Mouse (Mus musculus): ENCODE results near the gene Vps33b.

Gene Vps33b

DNA sequence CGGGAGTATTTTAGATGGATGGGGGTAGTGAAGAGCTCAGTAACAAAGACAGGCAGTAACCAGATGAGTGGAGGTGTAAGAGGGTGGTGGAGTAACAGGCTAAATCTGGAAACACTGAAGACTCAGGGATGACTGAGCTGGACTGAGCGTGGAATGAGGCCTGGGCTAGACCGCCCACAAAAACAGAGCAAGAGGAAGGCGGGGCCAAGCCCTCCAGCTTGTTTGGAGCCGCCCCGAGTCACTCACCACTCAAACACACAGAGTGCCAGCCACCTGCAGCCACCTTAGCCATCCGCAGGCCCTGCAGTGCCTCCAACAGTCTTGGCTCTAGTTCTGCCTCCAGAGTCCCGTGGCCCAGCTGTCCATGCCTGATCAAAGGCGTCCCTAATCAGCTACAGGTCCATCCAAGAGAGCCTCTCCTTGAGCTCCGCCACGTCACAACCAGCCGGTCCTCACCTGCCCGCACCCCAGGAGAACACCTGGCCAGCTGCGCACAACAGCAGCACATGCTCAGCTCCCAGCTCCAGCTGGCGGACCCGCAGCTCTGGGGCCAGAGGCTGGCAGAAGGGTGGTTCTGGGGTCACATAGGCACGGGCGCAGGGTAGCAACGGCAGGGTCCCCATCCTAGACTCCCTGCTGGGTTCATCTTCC is 50.5 kb downstream of the Vps33b start:
- DNase-seq (ENCODE audit: low read depth): no peak

DNA sequence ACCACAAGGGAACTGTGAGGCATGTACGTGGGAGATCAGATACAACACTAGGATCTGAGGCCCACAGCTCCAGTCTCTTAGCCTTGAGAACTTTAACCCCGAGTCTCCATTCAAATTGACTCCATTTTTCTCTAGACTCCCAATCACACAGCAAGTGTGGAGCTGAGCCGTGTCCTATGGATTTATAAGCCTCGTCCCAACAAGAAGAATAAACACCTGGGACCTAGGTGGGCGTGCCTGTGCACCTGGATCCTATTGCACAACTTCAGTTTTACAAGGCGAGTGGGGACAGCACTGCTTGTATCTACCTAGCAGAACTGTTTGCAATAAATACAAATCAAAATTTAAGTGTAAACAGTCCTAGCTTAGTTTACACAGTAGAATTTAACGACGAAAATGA is 53.9 kb downstream of the Vps33b start:
- DNase-seq (ENCODE audit: low read depth): no peak

DNA sequence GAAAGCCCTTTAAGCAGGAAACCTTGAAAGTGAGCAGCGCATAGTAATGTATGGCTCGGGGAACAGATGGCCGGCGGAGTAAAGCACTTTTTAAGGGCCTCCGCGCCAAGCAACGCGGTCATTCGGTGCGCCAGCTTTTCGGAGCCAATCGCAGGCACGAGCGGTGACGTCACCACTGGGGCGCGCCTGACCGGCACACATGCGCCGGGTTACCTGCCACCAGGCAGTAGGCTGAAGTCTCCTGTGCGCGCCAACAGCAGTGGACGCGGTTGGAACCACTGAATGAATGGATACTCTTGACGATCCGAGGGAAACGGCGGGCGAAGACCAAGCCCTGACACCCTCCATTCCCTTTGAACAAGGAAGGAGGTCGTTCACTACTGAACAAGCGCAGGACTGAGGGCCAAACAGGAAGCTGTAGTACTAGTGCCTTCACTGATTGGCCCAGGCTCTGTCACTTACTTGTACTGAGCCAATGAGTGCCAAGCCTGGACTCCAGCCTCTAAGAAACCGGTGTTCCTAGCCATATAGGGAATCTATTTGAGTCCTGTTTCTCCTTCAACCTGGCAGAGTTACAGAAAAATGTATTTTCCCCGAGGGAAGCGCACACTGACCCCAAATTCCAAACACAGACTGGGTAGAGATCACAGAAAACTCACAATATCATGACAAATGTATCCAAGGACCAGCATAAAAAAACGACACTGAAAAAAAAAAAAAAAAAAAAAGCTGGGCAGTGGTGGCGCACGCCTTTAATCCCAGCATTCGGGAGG is 54.8 kb downstream of the Vps33b start, which contains the start of gene Rccd1:
TSS of gene Rccd1 (minus strand) at position 412 of the 773 bp plus-strand sequence.
- DNase-seq (ENCODE audit: low read depth): peak; percentile 97

DNA sequence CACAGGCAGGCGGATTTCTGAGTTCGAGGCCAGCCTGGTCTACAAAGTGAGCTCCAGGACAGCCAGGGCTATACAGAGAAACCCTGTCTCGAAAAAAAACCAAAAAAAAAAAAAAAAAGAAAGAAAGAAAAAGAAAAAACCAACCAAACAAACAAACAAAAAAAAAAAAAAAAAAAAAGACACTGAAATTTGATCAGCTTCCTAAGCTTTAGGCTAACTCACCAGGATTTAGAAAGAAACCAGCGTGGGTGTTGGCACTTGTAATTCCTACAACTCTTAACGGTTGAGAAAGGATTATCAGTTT is 55.3 kb downstream of the Vps33b start:
- peak; percentile 33 for DNase-seq (ENCODE audit: low read depth)

DNA sequence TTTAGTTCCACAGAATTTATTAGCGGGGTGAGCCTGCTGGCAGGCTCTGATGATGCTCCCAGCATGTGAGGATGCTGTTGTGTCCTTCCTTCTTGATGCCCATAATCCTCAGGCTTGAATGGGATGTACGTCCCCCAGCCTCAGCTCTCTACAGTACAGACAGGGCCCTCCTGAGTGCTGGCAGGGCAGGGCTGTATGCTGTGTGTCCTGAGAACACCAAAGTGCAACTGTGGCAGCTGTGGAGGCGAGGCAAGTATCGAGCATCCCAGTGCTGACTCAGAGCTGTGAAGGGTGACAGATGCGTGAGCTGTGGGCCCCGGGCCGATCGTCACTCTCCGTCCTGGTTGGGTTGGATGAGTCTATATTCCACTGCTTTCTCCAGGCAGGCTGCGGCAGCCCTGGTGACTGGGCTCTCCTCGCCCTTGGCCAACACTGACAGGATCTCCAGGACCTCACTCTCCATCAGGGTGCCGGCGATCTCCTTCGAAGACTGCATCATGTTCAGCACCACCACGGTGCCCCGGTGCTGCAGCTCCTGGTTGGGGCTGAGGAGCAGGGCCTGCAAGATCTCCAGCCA is 55.9 kb downstream of the Vps33b start:
- no peak for DNase-seq (ENCODE audit: low read depth)

DNA sequence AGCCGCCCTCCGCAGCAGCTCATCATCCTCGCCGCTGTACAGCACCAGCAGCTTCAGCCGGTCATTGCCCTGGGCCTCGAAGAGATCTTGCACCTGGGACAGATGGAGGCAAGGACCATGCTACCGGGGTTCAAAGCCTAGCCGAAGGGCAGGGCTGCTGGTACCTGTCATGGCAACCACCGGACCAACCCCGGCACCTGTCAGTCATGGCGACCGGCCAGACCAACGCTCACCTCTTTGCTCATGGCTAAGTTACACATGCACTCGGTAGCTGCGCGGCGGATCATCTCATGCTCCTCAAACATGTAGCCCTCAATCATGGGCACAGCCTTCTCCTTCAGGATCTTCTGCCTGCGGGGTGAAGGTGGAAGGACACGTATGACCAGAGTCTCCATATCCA is 56.6 kb downstream of the Vps33b start:
- DNase-seq (ENCODE audit: low read depth): no peak

DNA sequence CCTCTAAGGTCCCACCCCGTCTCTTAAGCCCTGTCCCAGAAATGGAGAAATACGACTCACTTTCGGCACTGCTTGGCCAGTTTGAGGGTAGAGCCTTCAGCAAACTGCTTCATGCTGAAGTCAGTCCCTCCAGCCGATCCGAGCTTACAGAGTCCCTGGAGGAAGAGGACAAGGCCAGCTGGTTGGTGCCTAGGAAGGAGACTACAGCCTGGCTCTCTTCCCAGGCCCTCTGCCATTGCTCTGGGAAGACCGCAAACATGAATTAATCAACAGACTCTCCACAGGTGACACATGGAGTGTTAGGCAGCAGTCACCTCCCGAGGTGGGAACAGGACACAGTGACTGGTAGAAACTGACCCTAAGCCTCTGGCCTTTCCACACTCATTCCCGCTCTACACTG is 60.8 kb downstream of the Vps33b start:
- no peak for DNase-seq (ENCODE audit: low read depth)

DNA sequence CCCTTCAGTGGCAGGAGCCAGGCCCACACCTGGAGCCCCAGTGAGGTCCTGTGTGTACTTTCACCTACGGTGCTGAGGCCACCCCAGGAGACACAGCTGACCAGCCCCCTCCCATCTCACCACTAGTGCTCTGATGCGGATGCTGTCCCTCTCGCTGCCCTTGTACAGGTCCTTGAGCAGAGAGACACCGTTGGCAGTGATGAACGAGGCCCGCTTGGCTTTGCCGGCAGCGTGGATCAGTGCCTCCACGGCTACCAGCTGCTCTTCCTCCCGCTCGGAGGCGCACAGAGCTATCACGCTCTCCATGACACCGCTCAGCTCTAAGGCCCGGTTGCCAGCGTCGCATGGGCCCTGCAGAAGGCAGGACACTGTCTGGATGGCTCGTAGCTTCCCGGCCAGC is 62.0 kb downstream of the Vps33b start:
- no peak for DNase-seq (ENCODE audit: low read depth)

DNA sequence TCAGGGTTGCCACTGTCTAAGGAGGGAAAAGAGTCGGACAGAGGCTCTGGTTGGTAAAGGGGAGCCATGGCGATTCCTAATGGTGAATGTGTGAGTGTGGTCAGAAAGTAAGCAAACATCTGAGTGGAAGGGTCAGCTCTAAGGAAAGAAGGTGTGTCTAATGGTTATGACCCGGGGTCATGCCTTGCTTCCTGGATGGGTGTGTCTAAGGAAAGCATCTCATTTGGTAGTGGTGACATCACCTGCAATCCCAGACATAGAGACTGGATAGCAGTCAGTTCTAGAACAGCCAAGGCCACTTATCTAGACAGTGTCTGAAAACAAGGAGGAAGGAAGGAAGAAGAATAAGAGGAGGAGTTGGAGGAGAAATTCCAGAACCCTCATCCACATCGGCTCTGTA is 65.4 kb downstream of the Vps33b start:
- no peak for DNase-seq (ENCODE audit: low read depth)

DNA sequence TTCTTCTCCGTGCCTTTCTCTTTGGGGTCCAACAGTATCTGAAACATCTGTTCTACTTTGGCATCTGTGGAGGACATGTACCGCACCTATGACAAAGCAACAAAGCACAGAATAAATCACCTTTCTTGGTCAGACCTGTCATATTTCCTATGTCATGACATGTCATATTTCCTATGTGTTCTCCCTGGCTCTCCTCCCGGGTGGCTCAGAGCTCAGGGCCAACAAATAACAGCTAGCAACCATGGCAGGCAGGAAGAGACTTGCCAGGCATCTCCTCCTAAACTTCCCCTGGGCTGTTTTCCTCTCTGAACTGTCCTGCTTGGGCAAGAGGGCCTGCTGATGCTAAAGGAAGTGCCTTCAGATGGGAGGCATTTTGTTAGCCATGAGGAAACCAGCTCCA is 67.5 kb downstream of the Vps33b start:
- no peak for DNase-seq (ENCODE audit: low read depth)

DNA sequence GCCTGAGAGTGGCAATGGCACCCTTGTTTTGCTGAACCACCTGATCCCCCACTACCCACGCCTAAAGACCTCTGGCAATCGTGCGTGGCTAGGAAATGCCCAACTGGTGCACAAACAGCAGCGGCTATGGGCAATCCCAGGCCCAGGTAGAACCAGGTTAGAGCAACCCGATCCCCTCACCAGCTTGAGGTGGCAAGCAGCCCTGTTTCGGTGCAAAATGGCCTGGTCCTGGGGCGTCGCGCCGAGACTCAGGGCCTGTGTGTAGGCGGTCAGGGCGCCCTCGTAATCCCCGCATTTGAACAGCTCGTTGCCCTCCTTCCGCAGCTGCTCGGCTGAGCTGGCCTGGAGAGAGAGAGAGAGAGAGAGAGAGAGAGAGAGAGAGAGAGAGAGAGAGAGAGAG is 69.9 kb downstream of the Vps33b start:
- peak; percentile 34 for DNase-seq (ENCODE audit: low read depth)

DNA sequence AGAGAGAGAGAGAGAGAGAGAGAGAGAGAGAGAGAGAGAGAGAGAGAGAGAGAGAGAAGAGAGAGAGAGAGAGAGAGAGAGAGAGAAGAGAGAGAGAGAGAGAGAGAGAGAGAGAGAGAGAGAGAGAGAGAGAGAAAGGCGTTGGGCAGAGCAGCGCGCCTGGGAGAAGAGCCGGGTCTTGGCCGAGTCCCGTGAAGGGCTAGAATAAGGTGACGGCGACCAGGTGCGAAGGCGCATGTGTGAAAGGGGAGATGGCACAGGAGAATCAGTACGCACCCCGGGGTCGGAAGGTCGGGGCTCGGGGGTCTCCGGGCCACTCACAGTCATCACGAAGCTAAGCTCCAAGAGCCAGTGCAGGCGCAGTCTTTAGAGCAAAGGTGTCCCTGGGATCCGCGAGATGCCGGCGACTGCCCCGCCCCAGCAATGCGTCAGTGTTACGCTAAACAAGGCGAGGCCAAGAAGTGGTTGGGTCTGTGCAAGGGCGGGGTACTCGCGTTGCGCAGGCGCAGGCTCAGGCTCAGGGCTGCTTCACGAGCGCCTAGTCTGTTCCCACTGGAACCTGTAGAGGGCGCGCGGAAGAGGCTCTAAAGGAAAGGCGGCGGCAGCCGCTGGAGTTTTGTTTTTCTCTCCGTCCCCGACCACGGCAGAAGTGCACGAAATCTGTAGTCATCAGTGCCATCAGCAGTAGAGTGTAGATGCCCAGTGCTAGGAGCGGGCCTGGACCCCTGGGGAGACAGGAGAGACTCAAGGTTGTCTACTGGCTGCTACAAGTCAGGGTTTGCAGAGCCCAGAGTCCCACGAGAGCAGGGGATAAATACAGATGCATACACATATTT is 70.6 kb downstream of the Vps33b start:
- peak; percentile 99 for DNase-seq (ENCODE audit: low read depth)

DNA sequence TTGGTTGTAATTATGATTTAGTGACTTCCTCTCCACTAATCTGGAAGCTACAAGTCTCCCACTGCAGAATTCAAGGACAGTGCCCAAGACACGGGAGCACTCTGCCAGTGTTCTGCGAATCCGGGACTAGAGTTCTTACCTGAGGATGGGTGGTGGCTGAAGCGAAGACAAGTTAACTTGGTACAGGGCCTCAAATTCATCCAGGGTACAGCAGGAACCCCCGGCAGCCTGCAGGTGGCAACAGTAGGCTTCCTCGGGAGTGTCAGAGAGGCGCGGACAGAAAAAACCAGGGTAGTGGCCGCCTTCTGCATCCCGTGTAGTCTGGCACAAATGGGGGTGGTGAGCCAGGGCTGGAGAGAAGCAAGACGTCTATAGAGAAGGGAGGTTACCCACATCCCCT is 71.3 kb downstream of the Vps33b start, which contains the start of gene Unc45a:
TSS of gene Unc45a (minus strand) at position 213 of the 400 bp plus-strand sequence.
- DNase-seq (ENCODE audit: low read depth): peak; percentile 88
